Mouse (Mus musculus) liver, embryonic 14.5 days (tissue): ENCODE measurements around the gene Panx2.

Experiments
- CTCF ChIP-seq: IDR thresholded peaks from 2 replicates; pipeline ENCODE4 v1.5.1; 2016; ENCODE audit warnings: antibody characterized with exemption, low read depth, control low read depth
- EP300 ChIP-seq: IDR thresholded peaks from 2 replicates; pipeline ENCODE4 v1.6.1; 2016; ENCODE audit warnings: antibody characterized with exemption, low read depth

DNA sequence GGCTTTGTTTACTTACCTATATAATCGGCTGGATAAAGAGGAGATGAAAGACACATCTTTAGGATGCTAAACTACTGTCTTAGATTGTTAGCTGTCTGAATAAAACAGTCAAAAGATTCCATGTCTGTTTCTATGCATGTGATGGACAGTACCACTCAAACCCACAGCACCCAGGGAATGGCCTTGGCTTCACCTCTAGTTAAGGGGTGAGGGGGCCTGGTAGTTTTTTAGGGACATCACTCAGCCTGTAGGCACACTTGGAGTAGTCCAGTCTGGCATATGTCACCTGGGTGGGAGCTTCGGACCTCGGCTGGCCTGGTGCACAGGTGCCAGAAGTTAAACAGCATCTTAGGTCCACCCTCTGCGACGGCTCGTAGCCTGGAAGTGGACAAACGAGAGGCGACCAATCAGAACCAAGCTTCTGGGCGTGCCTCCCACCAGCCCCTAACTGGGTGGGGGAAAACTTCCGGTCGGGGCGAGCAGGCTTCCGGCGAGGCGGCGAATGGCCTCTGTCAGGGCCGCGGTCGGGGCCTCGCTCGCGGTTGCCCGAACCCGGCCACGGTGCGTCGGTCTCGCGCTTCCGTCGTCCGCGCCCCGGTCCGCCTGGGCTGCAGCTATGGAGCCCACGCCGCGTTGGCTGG is 29.2 kb downstream of the Panx2 start, which contains the start of gene Selenoo:
- TF ChIP-seq CTCF, result no peak
- TF ChIP-seq EP300, result no peak
